Mouse (Mus musculus) CD4-positive, CD25-positive, alpha-beta regulatory T cell, adult 2 months (primary cell): ENCODE data around the gene 4930452B06Rik.

Experiments
- DNase-seq: peaks from one replicate; pipeline ENCODE4 v3.0.0-alpha.2; 2012; ENCODE audit warnings: low read depth, low spot score

The 4930452B06Rik gene

DNA sequence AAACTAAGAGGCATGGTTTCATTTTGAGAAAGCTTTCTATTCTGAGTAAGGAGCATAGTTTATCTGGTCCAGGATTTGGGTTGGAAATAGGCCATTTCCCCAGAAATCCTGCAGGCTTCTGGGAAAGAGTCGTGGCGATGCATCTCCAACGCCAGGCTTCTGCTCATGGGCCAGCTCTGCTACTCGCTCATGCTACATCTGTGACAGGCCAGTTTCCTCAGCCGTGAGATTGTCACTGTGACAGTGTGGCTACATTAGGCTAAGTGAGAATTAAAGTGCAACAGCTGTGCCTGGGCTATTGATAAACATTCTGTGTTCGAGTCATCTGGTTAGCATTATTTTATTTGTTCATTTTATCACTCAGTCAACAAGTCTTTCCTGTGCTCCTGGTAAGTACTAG lies 140.8 kb downstream of the 4930452B06Rik start:
- no peak for DNase-seq

DNA sequence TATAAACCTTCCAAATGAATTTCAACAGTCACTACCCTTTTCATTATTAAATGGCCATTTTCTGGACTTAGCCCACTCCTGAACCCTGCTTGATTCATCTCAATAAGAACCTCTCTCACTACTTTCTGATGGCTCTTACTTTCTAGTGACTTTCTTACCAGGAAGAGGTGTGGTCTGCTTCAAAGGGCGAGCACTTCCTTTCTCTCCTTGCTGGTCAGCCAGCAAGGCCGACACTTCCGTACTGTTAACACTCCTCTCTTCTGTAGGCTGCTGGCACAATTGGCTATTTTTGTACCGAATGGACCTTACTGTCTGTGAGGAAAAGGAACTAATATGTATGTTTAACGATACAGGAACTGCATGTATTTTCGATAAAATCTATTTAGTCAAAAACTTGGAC lies 148.4 kb downstream of the 4930452B06Rik start:
- peak; percentile 7 for DNase-seq

DNA sequence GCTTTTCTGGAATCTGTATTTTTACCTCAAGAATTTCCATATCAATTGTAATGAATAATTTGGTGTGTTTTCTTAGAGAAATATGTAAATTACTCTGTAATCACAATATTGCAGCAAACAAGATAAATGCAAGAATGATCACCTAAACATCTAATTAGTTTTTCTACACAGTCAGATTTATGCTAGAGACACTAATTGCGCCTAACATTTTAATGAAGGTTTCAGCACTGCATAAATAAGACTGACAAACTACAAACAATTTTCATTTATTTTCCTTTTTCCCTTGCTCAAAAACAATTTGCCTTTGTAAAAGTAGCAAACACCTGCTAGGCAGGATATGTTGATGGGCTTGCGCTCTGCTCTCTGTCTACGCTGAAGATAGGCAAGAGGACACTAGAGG lies 152.0 kb downstream of the 4930452B06Rik start:
- DNase-seq: no peak

DNA sequence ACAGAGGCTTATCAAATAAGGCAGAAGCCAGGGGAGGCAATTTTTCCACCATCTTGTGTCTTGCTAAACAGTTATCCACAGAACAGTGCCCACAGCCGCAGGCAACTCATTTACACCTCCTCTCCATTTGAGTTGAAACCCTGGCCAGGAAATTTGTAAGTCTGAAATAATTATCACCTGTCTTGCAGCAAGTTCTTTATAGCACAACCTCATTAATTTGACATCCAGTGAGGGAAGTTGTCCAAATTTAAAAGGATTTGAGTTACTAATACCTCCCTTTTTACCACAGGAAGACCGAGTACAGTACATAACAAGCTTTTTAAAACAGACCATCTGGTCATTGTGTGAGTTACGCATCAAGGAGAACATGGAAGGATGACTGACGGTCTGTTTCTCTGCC lies 154.8 kb downstream of the 4930452B06Rik start:
- no peak for DNase-seq

DNA sequence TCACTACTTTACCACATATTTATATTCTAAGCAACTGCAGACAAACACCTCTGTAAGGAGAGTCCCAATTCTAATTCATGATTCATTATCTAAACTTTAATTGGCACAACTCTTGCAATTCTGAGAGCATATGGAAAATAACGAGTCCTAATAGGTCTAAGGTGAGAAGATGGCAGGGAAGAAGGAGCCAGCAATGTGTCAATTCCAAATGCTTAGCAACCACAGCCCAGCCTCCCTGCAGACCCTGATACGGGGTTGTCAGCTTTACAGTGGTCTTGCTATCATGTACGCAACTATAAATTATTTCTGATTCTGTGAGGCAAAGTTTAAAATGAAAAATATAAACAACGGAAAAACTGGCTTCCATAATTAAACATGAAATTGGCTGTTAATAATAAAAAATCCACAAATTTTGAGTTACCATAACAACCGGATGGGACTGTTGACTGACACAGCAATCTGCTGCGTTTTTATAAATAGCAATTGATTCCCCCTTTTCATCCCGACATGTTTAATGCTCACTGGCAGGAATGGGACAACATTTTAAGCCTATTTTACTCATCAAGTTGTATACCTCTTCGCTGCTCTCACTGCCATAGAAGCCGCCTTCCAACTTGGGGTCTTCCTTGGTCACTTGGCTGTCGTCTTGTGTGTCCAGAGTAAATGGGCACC lies 155.6 kb downstream of the 4930452B06Rik start:
- no peak for DNase-seq

DNA sequence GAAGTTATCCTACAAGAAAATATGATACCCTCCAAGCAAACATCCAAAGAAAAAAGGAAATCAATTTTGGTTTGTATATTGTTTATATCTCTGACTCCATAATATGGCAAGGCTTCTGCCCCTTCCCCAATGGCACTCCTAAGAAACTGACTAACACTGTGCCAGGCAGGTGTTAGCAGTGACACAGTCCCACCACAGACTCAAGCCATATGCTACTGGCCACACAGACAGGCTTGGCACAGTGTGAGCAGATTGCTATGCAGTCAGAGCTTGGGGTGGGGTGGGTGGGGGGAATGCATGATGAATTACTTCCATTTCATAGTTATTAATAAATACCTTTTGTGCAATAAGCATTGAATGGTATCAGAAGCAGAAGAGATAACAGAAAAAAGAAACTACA lies 157.4 kb downstream of the 4930452B06Rik start:
- no peak for DNase-seq

DNA sequence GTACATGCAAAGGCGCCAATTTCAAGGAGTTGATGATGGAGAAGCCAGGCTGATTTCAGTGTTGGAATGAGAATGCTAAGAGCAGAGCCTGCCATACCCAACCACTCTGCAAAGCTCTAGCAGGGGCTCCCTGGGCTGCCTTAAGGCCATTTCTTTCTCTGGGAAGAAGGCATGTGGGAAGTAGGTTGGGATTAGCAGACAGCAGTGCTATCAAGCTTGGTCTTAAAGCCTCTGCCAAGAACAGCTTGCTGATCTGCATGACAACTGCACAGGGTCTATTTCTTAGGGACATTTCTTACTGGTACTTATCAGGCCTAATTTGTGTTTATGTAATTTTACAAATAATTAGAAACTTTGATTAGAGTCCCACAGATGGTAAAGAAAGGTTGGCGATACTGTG lies 161.8 kb downstream of the 4930452B06Rik start:
- no peak for DNase-seq

DNA sequence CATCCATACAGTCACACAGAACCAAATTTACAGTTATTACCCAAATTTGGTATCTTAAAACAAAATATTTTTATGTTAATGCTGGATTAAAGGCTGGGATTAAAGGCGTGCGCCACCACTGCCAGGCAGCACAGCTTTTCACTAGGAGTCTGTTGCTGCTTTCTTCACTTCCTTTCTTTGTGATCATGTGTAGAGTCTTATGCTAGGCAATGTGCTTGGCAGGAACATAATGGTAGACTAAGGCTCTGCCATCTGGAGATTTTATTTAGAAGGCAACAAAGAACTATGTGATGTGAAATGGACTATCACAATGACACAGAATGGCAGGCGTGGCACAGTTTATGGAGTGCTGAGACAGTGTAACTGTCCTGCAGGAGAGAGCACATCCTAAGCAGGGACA lies 162.7 kb downstream of the 4930452B06Rik start:
- no peak for DNase-seq

DNA sequence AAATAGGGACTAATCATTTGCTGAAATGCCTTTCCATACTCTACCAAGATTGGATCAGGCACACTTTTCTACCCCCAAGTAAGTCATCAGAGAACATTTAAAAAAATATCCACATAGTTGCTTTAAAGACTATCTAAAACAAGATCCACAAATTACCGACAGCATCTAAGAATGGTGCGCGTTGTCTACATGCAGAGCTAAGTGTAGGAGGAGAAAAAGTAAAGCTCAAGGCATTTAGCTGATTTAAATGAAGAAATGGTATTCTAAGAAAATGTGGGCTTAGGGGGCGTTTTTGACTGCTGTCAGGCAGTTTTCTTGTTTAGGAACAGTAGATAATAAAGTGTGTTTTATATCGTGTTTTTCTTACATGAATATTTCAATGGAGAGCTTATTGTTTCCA lies 163.5 kb downstream of the 4930452B06Rik start:
- DNase-seq: no peak

DNA sequence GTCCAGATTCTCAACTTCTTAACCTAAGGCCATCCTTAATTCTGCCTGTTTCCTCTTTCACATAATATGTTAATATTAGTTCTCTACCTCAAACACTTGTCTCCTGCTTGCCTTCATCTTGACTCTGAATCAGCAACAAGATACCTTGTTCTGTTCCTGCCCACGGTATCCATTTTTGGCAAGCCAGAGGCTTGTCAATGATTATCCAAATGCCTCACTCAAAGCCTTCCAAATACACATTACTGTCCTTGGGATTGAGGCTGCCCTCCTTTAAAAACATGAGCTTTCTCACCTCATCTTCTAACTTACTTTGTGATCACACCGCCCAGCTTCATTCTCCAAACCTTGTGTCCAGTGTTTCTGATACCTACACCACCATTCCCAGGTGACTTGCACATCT lies 170.3 kb downstream of the 4930452B06Rik start:
- DNase-seq: no peak

DNA sequence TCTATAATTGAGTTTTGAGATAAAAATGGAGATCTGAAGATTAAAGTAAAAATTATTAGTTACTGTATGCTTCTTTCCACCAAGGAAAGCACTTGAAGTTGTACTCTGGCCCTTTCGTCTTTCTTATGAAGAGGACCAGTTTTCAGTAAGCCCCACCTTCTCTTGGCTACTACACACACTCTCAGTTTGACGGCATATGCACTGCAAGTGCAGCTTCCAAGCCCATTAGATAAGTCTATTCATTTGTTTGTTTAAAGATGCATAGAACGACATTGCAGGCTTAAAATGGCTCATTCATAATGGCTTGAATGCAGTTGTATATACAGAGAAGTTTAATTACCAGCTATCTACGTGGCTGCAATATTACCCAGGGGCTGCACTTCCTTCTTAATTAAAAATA lies 171.1 kb downstream of the 4930452B06Rik start:
- DNase-seq: no peak

DNA sequence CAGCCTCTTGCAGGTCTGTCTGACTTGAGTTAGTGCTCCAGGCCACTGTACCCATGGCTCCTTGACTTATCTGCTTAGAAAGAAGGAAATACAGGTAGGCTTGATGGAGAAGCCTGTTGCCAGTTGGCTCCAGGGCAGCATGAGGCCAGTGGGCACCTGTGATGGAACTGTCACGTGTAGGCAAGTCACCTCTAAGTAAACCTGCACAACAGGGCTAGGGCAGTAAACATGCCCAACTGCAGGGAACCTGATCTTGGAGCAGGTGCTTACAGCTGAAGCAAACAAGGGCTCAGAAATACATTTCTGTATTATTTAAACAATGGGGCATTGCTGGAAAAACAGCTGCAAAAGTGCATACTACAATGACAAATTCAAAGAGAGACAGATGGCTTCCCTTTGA lies 171.8 kb downstream of the 4930452B06Rik start:
- DNase-seq: no peak

DNA sequence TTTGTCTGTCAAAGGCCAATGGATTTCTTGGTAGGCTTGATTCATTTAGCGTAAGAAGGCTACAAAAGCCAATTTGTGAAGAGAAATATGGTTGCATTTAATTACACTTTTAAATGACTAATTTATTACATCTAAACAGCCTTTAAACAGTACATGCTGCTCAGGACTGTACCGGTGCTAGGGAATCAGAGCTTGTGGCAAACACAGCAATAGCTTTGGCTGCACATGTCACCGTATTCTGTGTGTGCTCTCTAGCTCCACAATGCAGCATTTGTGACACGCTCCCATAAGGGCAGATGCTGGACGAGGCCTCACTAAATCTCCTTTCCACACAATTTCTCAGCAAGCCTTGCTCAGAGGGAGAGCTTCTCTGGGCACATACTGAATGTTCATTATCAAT lies 187.9 kb downstream of the 4930452B06Rik start:
- no peak for DNase-seq

DNA sequence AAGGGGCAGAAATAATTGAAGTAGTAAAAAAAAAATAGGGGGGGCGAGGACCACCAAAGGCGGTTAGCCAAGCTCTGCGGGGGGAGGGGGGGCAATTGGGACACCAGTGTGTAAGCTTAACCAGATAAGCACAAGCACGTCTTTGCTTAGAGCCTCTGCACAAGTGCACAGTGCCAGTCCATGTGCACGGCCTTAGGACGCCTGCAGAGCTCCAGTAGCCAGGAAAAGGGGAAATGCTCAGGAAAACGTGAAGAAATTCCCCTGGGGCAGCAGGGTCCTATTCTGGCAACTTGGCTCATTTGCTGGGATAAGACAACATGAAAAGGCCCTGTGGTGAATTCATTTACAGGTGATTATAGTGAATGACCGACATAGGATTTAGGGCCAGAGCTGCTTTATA lies 188.7 kb downstream of the 4930452B06Rik start:
- no peak for DNase-seq

DNA sequence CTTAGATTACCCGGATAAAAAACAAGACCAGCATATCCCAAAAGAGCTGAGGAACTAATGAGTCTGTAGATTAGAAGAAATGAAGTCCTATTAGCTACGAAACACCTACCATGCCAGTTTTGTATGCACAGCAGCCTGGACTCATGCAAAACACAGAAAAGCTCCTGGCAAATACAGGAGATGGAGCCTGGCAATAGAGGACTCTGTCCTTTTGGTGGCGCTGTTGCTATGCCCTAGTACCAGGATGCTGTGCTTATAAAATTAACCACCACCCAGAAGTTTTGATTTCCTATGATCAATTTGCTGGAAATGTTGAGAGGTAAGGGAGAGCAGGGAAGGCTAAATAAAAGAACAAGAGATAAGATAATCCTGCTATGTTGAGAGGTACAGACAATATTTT lies 189.4 kb downstream of the 4930452B06Rik start:
- peak; percentile 9 for DNase-seq

DNA sequence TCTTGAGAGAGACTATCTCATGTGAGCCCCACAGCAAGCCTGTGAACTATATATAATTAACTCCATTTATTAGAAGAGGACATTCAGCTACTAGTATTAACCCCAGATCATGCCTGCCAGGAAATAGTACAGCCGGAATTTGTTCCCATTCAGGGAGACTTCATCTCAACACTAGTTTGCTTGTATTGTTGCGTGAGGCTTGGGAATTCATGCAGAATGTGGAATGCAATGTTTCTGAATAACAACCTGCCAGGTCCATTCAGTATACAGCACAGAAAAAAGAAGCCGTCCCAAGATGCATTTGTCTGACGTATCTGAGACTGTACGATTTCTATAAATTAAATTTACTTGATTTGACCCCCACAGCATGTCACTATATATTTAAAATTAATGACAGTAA lies 190.2 kb downstream of the 4930452B06Rik start:
- no peak for DNase-seq

DNA sequence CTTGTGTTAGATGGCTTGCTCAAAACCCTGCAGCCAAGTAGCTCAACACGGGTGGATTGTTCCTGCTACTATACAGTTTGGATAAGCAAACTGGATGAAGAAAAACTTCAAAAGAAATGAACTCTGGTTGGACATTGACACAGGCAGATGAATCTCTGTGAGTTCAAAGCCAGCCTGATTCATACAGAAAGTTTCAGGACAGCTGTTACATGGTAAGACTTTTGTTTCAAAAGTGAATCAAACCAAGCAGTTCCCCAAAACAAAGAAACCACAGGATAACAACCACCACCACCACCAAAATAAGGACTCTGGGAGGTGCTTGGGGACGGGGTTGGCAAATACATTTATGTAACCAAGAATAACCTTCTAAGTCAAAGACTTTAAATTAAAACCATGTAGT lies 193.2 kb downstream of the 4930452B06Rik start:
- DNase-seq: no peak

DNA sequence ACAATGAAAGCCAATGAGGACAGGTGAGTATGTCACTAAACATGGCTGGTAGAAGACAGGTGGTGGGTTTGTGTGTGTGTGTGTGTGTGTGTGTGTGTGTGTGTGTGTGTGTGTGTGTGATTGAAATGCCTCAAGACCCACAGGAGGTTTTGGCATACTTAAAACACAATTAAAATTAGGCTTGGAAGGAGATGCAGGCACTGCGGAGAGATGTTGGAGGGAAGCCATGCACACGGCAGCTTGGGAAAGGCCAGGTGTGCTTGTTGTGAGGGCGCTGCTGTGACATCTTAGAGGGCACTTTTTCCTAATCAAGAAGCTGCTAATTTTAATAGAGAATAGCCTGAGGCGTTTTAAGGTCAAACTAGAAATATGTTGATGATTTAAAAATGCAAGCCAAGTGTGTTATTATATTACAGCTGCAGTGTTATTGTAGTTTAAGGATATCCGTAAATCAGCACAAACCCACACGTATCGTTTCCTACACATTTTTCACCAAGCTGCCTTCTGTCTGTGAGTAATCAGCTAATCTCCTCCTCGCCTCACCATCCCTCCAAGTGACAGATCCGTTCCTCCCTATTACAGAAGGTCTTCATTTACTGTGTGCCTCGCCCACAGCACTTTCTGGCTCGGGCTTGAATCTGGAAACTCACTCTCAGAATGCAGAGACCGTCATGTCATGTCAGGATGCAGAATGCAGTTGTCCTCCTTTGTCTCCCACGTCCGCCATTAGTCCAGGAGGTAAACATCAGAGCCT lies 201.5 kb downstream of the 4930452B06Rik start:
- no peak for DNase-seq

DNA sequence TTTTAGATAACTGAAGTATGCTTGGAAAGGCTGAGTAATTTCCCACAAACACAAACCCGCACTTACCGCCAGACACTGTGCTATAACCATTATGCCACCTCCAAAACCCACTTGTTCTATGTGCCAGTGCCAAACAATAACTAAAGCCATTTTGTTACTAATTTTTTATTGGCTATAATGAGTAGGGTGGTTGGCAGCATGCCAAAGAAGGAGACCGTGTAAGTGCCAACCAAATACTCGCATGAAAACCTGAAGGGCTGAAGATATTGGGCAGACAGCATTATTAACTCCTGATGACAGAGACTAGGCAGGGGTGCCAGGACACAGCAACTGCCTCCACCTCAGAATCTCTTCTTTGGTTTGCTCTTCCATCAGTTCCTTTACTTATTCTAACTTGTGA lies 203.1 kb downstream of the 4930452B06Rik start:
- DNase-seq: no peak

DNA sequence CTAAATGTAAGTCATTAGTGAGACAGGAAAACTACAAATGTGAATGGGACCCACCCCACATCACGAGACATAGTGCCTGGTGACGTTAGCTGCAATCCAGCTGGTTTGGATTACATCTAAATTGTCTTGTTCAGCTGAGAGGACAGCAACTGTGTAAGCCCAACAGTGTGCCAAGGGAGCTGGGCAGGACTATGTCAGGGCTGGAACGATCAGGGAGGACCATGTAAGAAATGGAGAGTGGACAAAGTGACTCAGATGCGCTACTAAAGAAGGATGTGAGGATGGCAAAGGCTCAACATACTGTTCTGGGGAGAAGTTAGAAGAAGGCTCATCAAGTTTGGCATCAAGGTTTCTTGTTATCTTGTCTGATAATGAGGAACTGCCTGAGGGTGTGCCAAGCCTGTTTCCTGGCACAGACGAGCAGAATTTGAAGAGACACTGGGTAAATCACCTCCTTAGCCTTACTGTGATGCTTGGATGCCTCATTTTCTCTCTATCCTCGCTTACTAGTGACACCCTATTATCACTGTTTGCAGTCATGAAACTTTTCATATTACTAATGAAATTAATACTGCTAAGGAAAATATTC lies 203.6 kb downstream of the 4930452B06Rik start:
- no peak for DNase-seq

DNA sequence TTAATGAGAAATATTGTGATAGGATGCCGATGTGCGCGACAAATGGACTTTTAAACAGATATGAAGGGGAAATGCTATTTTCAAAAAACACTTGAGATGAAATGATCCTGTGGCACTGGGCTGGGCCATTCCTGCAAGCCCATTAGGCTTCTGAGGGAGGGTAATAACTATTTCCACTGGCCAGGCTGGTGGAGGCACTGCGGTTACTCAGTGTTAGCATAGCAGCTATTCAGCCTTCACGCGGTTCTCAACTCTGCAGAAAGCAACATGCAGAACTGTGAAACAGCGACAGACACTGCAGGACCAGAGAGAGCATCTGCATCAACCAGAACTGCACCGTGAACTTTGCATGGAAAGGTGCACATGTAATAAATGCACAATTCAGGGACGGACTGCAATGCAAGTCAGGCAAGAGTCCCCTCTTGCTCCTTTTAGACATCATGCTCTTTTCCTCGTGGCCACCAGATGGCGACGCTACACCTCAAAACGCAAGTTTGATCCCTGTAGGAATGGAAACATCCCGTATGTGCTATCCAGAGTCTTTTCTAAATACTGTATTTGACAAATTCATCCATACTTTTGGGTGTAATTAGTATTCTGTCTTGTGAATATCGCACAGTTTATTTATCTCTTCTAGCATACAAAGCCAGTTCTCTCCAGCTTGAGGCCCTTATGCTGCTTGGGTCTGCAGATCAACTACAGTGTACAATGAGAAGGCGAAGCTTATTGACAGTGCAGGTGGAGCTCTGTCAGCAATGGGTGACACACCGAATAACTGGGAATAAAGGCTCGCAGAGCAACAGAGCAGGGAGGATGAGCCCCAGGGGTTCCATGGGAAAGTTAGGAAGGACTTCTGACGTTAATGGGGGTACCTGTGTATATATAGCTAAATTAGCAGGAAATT lies 205.6 kb downstream of the 4930452B06Rik start:
- DNase-seq: peak; percentile 57

DNA sequence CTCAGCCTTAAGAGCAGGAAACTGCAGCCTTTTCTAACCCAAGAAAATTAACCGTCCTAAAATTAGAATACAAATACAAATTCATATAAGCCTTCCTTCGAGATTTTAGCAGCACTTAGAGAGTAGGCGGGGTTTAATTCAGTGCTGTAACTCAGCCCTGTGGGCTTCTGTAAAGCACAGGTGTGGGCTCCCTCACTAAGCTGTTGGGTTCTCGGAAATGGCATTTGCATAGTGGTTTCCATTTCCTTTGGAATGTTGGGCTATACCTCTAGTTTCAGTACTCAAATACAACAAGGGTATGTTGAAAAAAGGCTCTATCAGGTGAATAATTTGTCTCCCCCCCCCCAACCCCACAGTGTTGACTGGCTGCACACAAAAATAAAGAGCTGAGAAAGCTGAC lies 206.3 kb downstream of the 4930452B06Rik start:
- no peak for DNase-seq
